8 mouse cellular contexts compared by ENCODE assay signal in genomic region chr6:72656053-72656442, GRCm38 (mm10). TPM values are rescaled to one million over a fixed set of nuclear protein-coding genes. Genes with fewer than 3 reads are reported as not detected.
DNase-seq lines count a peak whose midpoint lies in the region; ATAC-seq and TF ChIP-seq lines count a peak whose summit lies in the region.

No protein-coding gene starts in this region.

- H3K4me2 ChIP-seq in forebrain, postnatal 0 days (ENCODE audit: low read depth): no peak overlapping the region
- peak overlapping the region; percentile 67 for H3K4me2 ChIP-seq in kidney, embryonic 15.5 days
- H3K4me2 ChIP-seq in embryonic facial prominence, embryonic 12.5 days (replicated peaks): peak overlapping the region; percentile 47
- H3K4me2 ChIP-seq in limb, embryonic 15.5 days: peak overlapping the region; percentile 62

- H3K4me1 ChIP-seq in forebrain, embryonic 10.5 days: peaks cover 58% of the 10 kb centered on the region
- no peaks in the 10 kb centered on the region for H3K4me1 ChIP-seq in forebrain, postnatal 0 days (ENCODE audit: insufficient read depth)
- peaks cover 56% of the 10 kb centered on the region for H3K4me1 ChIP-seq in kidney, embryonic 15.5 days
- peaks cover 59% of the 10 kb centered on the region for H3K4me1 ChIP-seq in embryonic facial prominence, embryonic 12.5 days
- H3K4me1 ChIP-seq in limb, embryonic 15.5 days: peaks cover 69% of the 10 kb centered on the region

- no peaks in the 10 kb centered on the region for H3K27me3 ChIP-seq in forebrain, embryonic 10.5 days (ENCODE audit: poor library complexity, severe bottlenecking)
- H3K27me3 ChIP-seq in forebrain, postnatal 0 days (ENCODE audit: insufficient read depth, low read length): no peaks in the 10 kb centered on the region
- no peaks in the 10 kb centered on the region for H3K27me3 ChIP-seq in kidney, embryonic 15.5 days
- H3K27me3 ChIP-seq in embryonic facial prominence, embryonic 12.5 days: no peaks in the 10 kb centered on the region
- H3K27me3 ChIP-seq in limb, embryonic 15.5 days: no peaks in the 10 kb centered on the region

- WGBS in forebrain, embryonic 10.5 days: 85% methylated on average over 7 of the region's 7 CpGs
- WGBS in forebrain, postnatal 0 days: 94% methylated on average over 7 of the region's 7 CpGs
- 53% methylated on average over 7 of the region's 7 CpGs for WGBS in kidney, embryonic 15.5 days
- 73% methylated on average over 7 of the region's 7 CpGs for WGBS in embryonic facial prominence, embryonic 12.5 days
- WGBS in limb, embryonic 15.5 days: 46% methylated on average over 7 of the region's 7 CpGs

- no peak for TF ChIP-seq CTCF in forebrain, postnatal 0 days (IDR thresholded peaks at IDR 0.05; ENCODE audit: low read depth)

- ATAC-seq in forebrain, postnatal 0 days: no peak
- ATAC-seq in kidney, embryonic 15.5 days (replicated peaks; ENCODE audit: low FRiP score): no peak
- ATAC-seq in embryonic facial prominence, embryonic 12.5 days (ENCODE audit: insufficient number of reproducible peaks, insufficient read depth, low FRiP score, low TSS enrichment): no peak
- no peak for ATAC-seq in limb, embryonic 15.5 days (ENCODE audit: insufficient number of reproducible peaks, low FRiP score, low TSS enrichment, low read depth)

- no peaks in the 10 kb centered on the region for H3K9me3 ChIP-seq in forebrain, embryonic 10.5 days
- no peaks in the 10 kb centered on the region for H3K9me3 ChIP-seq in forebrain, postnatal 0 days (ENCODE audit: low read length)
- no peaks in the 10 kb centered on the region for H3K9me3 ChIP-seq in kidney, embryonic 15.5 days (replicated peaks)
- no peaks in the 10 kb centered on the region for H3K9me3 ChIP-seq in embryonic facial prominence, embryonic 12.5 days
- H3K9me3 ChIP-seq in limb, embryonic 15.5 days: no peaks in the 10 kb centered on the region

- DNase-seq in forebrain, embryonic 10.5 days (ENCODE audit: extremely low spot score, low spot score): no peak
- DNase-seq in forebrain, postnatal 0 days: no peak
- no peak for DNase-seq in kidney, postnatal 10 days
- no peak for DNase-seq in thymus, postnatal 36 days
- DNase-seq in gastrocnemius, adult 8-10 months (ENCODE audit: low spot score in 2 of 2): no peak

- no peaks in the 10 kb centered on the region for H3K36me3 ChIP-seq in forebrain, embryonic 10.5 days (replicated peaks)
- H3K36me3 ChIP-seq in forebrain, postnatal 0 days (ENCODE audit: insufficient read depth): no peaks in the 10 kb centered on the region
- no peaks in the 10 kb centered on the region for H3K36me3 ChIP-seq in kidney, embryonic 15.5 days
- H3K36me3 ChIP-seq in embryonic facial prominence, embryonic 12.5 days: peaks cover 2% of the 10 kb centered on the region; the same call in 1 of the 2 replicates
- no peaks in the 10 kb centered on the region for H3K36me3 ChIP-seq in limb, embryonic 15.5 days

- peak overlapping the region; percentile 80 for H3K27ac ChIP-seq in forebrain, embryonic 10.5 days
- no peak overlapping the region for H3K27ac ChIP-seq in forebrain, postnatal 0 days (ENCODE audit: low read depth, low read length)
- peak overlapping the region; percentile 95 for H3K27ac ChIP-seq in kidney, embryonic 15.5 days
- H3K27ac ChIP-seq in embryonic facial prominence, embryonic 12.5 days: peak overlapping the region; percentile 92
- H3K27ac ChIP-seq in limb, embryonic 15.5 days: peak overlapping the region; percentile 94

- peak overlapping the region; percentile 36; the same call in 1 of the 2 replicates for H3K4me3 ChIP-seq in forebrain, embryonic 10.5 days
- no peak overlapping the region for H3K4me3 ChIP-seq in forebrain, postnatal 0 days (ENCODE audit: low read depth, low read length)
- peak overlapping the region; percentile 38; the same call in 1 of the 2 replicates for H3K4me3 ChIP-seq in kidney, embryonic 15.5 days (replicated peaks)
- H3K4me3 ChIP-seq in embryonic facial prominence, embryonic 12.5 days: no peak overlapping the region
- peak overlapping the region; percentile 39 for H3K4me3 ChIP-seq in limb, embryonic 15.5 days

- H3K9ac ChIP-seq in forebrain, postnatal 0 days: no peak overlapping the region
- 0 out of 2 replicates have a peak overlapping the region, but pooled peaks have one; percentile 15 for H3K9ac ChIP-seq in kidney, embryonic 15.5 days
- no peak overlapping the region for H3K9ac ChIP-seq in embryonic facial prominence, embryonic 12.5 days
- H3K9ac ChIP-seq in limb, embryonic 15.5 days: no peak overlapping the region

RNA-seq across cellular contexts. Expression of gene Tgoln1, which starts 39.2 kb away (rescaled TPM):
- 28.6 and 28.7 TPM in 2 replicates for polyA plus RNA-seq in forebrain, embryonic 10.5 days (2016; fragmentation: Nextera tagmentation; extraction: Ambion mirVana)
- total RNA-seq in forebrain, postnatal 0 days (2014; rRNA removed): 24.3 and 30.9 TPM in 2 replicates
- 22.0 and 29.0 TPM in 2 replicates for polyA plus RNA-seq in forebrain, postnatal 0 days (2015; fragmentation: Nextera tagmentation; extraction: Ambion mirVana)
- polyA plus RNA-seq in kidney, embryonic 15.5 days (2015; fragmentation: Nextera tagmentation; extraction: Ambion mirVana): 37.5 and 39.5 TPM in 2 replicates
- 23.8 and 24.6 TPM in 2 replicates for polyA plus RNA-seq in embryonic facial prominence, embryonic 12.5 days (2016; fragmentation: Nextera tagmentation; extraction: Ambion mirVana)
- 25.6 and 25.8 TPM in 2 replicates for polyA plus RNA-seq in limb, embryonic 15.5 days (2015; fragmentation: Nextera tagmentation; extraction: Ambion mirVana)
- total RNA-seq in gastrocnemius, adult 8-10 months (2022): 10 to 100 TPM; 24.2 to 28.7 (median 25.4) TPM

RNA-seq across cellular contexts. Expression of gene Retsat, which starts 57.8 kb away (rescaled TPM):
- 8.1 and 8.3 TPM in 2 replicates for polyA plus RNA-seq in forebrain, embryonic 10.5 days (2016; fragmentation: Nextera tagmentation; extraction: Ambion mirVana)
- 3.2 and 7.5 TPM in 2 replicates for total RNA-seq in forebrain, postnatal 0 days (2014; rRNA removed)
- polyA plus RNA-seq in forebrain, postnatal 0 days (2015; fragmentation: Nextera tagmentation; extraction: Ambion mirVana): 6.2 and 7.2 TPM in 2 replicates
- 22.1 and 24.6 TPM in 2 replicates for polyA plus RNA-seq in kidney, embryonic 15.5 days (2015; fragmentation: Nextera tagmentation; extraction: Ambion mirVana)
- polyA plus RNA-seq in embryonic facial prominence, embryonic 12.5 days (2016; fragmentation: Nextera tagmentation; extraction: Ambion mirVana): 9.5 and 10.3 TPM in 2 replicates
- 16.3 and 17.3 TPM in 2 replicates for polyA plus RNA-seq in limb, embryonic 15.5 days (2015; fragmentation: Nextera tagmentation; extraction: Ambion mirVana)
- total RNA-seq in gastrocnemius, adult 8-10 months (2022): 10 to 100 TPM; 64.4 to 72.3 (median 68.1) TPM

RNA-seq across cellular contexts. Expression of gene Elmod3, which starts 57.8 kb away (rescaled TPM):
- 12.5 and 13.7 TPM in 2 replicates for polyA plus RNA-seq in forebrain, embryonic 10.5 days (2016; fragmentation: Nextera tagmentation; extraction: Ambion mirVana)
- 12.8 and 13.1 TPM in 2 replicates for total RNA-seq in forebrain, postnatal 0 days (2014; rRNA removed)
- polyA plus RNA-seq in forebrain, postnatal 0 days (2015; fragmentation: Nextera tagmentation; extraction: Ambion mirVana): 16.5 and 18.3 TPM in 2 replicates
- 14.6 and 16.8 TPM in 2 replicates for polyA plus RNA-seq in kidney, embryonic 15.5 days (2015; fragmentation: Nextera tagmentation; extraction: Ambion mirVana)
- polyA plus RNA-seq in embryonic facial prominence, embryonic 12.5 days (2016; fragmentation: Nextera tagmentation; extraction: Ambion mirVana): 14.2 and 16.4 TPM in 2 replicates
- polyA plus RNA-seq in limb, embryonic 15.5 days (2015; fragmentation: Nextera tagmentation; extraction: Ambion mirVana): 18.2 and 18.8 TPM in 2 replicates
- 1 to 10 TPM; 7.9 to 8.9 (median 8.2) TPM for total RNA-seq in gastrocnemius, adult 8-10 months (2022)

Comparison
In these comparisons a context has a peak if more than half of its experiments do, and no peak if none do; other contexts are left out.
1. H3K4me3 ChIP-seq: peak in forebrain, embryonic 10.5 days (single experiment), kidney, embryonic 15.5 days (single experiment) and limb, embryonic 15.5 days (single experiment); none in forebrain, postnatal 0 days (single experiment) and embryonic facial prominence, embryonic 12.5 days (single experiment).